Mouse (Mus musculus): ENCODE results near the gene Eps8l2. TPM values are rescaled to one million over a fixed set of nuclear protein-coding genes. Genes with fewer than 3 reads are reported as not detected.
"Not testable (repeated sequence)": the region's sequence is repeated elsewhere in the genome, so short reads cannot be mapped to it uniquely, and the experiment has no call there.

The Eps8l2 gene
- polyA plus RNA-seq, 1 experiment from 2014 or later = 0.43 TPM

- H3K36me3 ChIP-seq (ENCODE audit: poor library complexity, severe bottlenecking) = peaks cover 76% of the 10 kb centered on the region
- H3K9me3 ChIP-seq (replicated peaks) = 0 out of 2 replicates have a peak, but pooled peaks cover 2% of the 10 kb centered on the region
- no peak overlapping the region for H3K9ac ChIP-seq
- no peaks in the 10 kb centered on the region for H3K4me1 ChIP-seq
- peak; percentile 59; the same call in 1 of the 2 replicates for ATAC-seq
- no peak overlapping the region for H3K27ac ChIP-seq
- WGBS = 44% methylated on average over 5 of the region's 5 CpGs
- H3K4me2 ChIP-seq = no peak overlapping the region
- H3K27me3 ChIP-seq = no peaks in the 10 kb centered on the region
- no peak overlapping the region for H3K4me3 ChIP-seq
Measured at GRCm38 (mm10) chr7:141403305-141403704, 64.6 kb downstream of the Eps8l2 start.

GRCm38 (mm10) chr7:141405466-141405865 is 66.8 kb downstream of the Eps8l2 start:
- no peak overlapping the region for H3K27ac ChIP-seq
- H3K9me3 ChIP-seq (replicated peaks) = 0 out of 2 replicates have a peak, but pooled peaks cover 2% of the 10 kb centered on the region
- ATAC-seq = no peak
- no peak overlapping the region for H3K4me2 ChIP-seq
- H3K36me3 ChIP-seq (ENCODE audit: poor library complexity, severe bottlenecking) = peaks cover 76% of the 10 kb centered on the region
- 82% methylated on average over 4 of the region's 4 CpGs for WGBS
- H3K4me1 ChIP-seq = peaks cover 6% of the 10 kb centered on the region
- H3K27me3 ChIP-seq = no peaks in the 10 kb centered on the region
- no peak overlapping the region for H3K9ac ChIP-seq
- H3K4me3 ChIP-seq = no peak overlapping the region

GRCm38 (mm10) chr7:141407670-141408069 is 69.0 kb downstream of the Eps8l2 start:
- H3K4me2 ChIP-seq; H3K27me3 ChIP-seq; H3K4me1 ChIP-seq; H3K9me3 ChIP-seq (replicated peaks); ATAC-seq; H3K9ac ChIP-seq; H3K27ac ChIP-seq; H3K4me3 ChIP-seq: not testable (repeated sequence)
- peaks cover 57% of the 10 kb centered on the region for H3K36me3 ChIP-seq (ENCODE audit: poor library complexity, severe bottlenecking)
- WGBS = 97% methylated on average over 7 of the region's 7 CpGs

- Histone ChIP-seq H3K4me3 (no peak overlapping the region), H3K4me1 (peaks cover 16% of the 10 kb centered on the region), H3K27ac (no peak overlapping the region), H3K36me3 (ENCODE audit: poor library complexity, severe bottlenecking) (peaks cover 47% of the 10 kb centered on the region), H3K27me3 (no peaks in the 10 kb centered on the region), H3K4me2 (0 out of 2 replicates have a peak overlapping the region, but pooled peaks have one; percentile 17), H3K9me3 (replicated peaks) (0 out of 2 replicates have a peak, but pooled peaks cover 2% of the 10 kb centered on the region), H3K9ac (peak overlapping the region; percentile 41; the same call in 1 of the 2 replicates)
- 7% methylated on average over 11 of the region's 11 CpGs for WGBS
- peak; percentile 71 for ATAC-seq
Measured at GRCm38 (mm10) chr7:141408833-141409232, 70.2 kb downstream of the Eps8l2 start.

- Histone ChIP-seq H3K9me3 (replicated peaks) (0 out of 2 replicates have a peak, but pooled peaks cover 2% of the 10 kb centered on the region), H3K4me3 (no peak overlapping the region), H3K4me1 (peaks cover 22% of the 10 kb centered on the region), H3K4me2 (no peak overlapping the region), H3K36me3 (ENCODE audit: poor library complexity, severe bottlenecking) (peaks cover 42% of the 10 kb centered on the region), H3K27ac (no peak overlapping the region), H3K27me3 (no peaks in the 10 kb centered on the region), H3K9ac (no peak overlapping the region; the same call in 1 of the 2 replicates)
- ATAC-seq = no peak
- 89% methylated on average over 8 of the region's 8 CpGs for WGBS
Measured at GRCm38 (mm10) chr7:141410631-141411030, 72.0 kb downstream of the Eps8l2 start.

DNA sequence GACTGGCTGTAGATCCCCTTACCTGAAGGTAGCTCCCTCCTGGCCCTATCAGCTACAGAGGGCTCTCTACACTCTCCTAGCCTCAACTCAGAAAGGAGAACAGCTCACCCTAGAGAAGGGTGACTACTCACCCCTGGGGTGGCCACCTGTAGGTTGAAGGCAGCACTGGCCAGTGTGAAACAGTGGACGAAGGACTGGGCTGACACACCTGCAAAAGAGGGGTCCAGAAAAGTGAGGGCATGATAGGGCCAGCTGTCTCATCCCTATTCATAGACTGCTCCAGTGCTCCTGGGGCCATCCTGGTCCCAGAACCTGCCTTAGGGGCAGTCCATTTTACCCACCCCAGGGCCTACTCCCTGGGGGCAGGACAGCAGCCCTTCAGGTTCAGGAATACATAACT is 73.0 kb downstream of the Eps8l2 start:
- 100% methylated on average over 1 of the region's 1 CpGs for whole genome bisulfite sequencing
- H3K27me3 ChIP-seq = no peaks in the 10 kb centered on the region
- no peak overlapping the region for H3K4me2 ChIP-seq
- ATAC-seq = no peak
- 0 out of 2 replicates have a peak, but pooled peaks cover 2% of the 10 kb centered on the region for H3K9me3 ChIP-seq (replicated peaks)
- no peak overlapping the region for H3K9ac ChIP-seq
- no peak overlapping the region for H3K4me3 ChIP-seq
- peaks cover 35% of the 10 kb centered on the region for H3K36me3 ChIP-seq (ENCODE audit: poor library complexity, severe bottlenecking)
- peaks cover 22% of the 10 kb centered on the region for H3K4me1 ChIP-seq
- H3K27ac ChIP-seq = no peak overlapping the region

Other genes starting within 250 kb of the Eps8l2 start
- gene Sigirr, start 238.3 kb upstream of the Eps8l2 start, polyA plus RNA-seq (2015; fragmentation: Nextera tagmentation; extraction: Ambion mirVana) = 1.5 and 1.7 TPM in 2 replicates
- gene Ano9, start 221.1 kb upstream of the Eps8l2 start, polyA plus RNA-seq (2015; fragmentation: Nextera tagmentation; extraction: Ambion mirVana) = 0.13 TPM in 1 of 2 replicates, not detected in the other
- gene Ptdss2, start 216.5 kb upstream of the Eps8l2 start, polyA plus RNA-seq (2015; fragmentation: Nextera tagmentation; extraction: Ambion mirVana) = 61.1 and 69.5 TPM in 2 replicates
- 40.7 and 45.2 TPM in 2 replicates for gene Rnh1, start 166.0 kb upstream of the Eps8l2 start, polyA plus RNA-seq (2015; fragmentation: Nextera tagmentation; extraction: Ambion mirVana)
- 67.2 and 73.9 TPM in 2 replicates for gene Hras, start 144.9 kb upstream of the Eps8l2 start, polyA plus RNA-seq (2015; fragmentation: Nextera tagmentation; extraction: Ambion mirVana)
- gene Lrrc56, start 144.7 kb upstream of the Eps8l2 start, polyA plus RNA-seq (2015; fragmentation: Nextera tagmentation; extraction: Ambion mirVana) = 12.6 and 17.3 TPM in 2 replicates
- gene Lmntd2, start 124.8 kb upstream of the Eps8l2 start, polyA plus RNA-seq (2015; fragmentation: Nextera tagmentation; extraction: Ambion mirVana) = 2.1 and 2.3 TPM in 2 replicates
- gene Rassf7, start 123.0 kb upstream of the Eps8l2 start, polyA plus RNA-seq (2015; fragmentation: Nextera tagmentation; extraction: Ambion mirVana) = 29.4 and 33.8 TPM in 2 replicates
- 82.4 and 91.3 TPM in 2 replicates for gene Phrf1, start 110.1 kb upstream of the Eps8l2 start, polyA plus RNA-seq (2015; fragmentation: Nextera tagmentation; extraction: Ambion mirVana)
- 1.0 and 1.1 TPM in 2 replicates for gene Irf7, start 72.4 kb upstream of the Eps8l2 start, polyA plus RNA-seq (2015; fragmentation: Nextera tagmentation; extraction: Ambion mirVana)
- gene Cdhr5, start 62.1 kb upstream of the Eps8l2 start, polyA plus RNA-seq (2015; fragmentation: Nextera tagmentation; extraction: Ambion mirVana) = not detected in 2 replicates
- gene Sct, start 59.7 kb upstream of the Eps8l2 start, polyA plus RNA-seq (2015; fragmentation: Nextera tagmentation; extraction: Ambion mirVana) = 0.60 and 0.62 TPM in 2 replicates
- 0.55 and 0.70 TPM in 2 replicates for gene Drd4, start 46.9 kb upstream of the Eps8l2 start, polyA plus RNA-seq (2015; fragmentation: Nextera tagmentation; extraction: Ambion mirVana)
- gene Deaf1, start 11.2 kb upstream of the Eps8l2 start, polyA plus RNA-seq (2015; fragmentation: Nextera tagmentation; extraction: Ambion mirVana) = 88.1 and 105 TPM in 2 replicates
- 61.3 and 66.0 TPM in 2 replicates for gene Tmem80, start 11.1 kb upstream of the Eps8l2 start, polyA plus RNA-seq (2015; fragmentation: Nextera tagmentation; extraction: Ambion mirVana)
- gene Taldo1, start 53.3 kb downstream of the Eps8l2 start, polyA plus RNA-seq (2015; fragmentation: Nextera tagmentation; extraction: Ambion mirVana) = 386 and 415 TPM in 2 replicates
- 53.2 and 55.6 TPM in 2 replicates for gene Gatd1, start 75.3 kb downstream of the Eps8l2 start, polyA plus RNA-seq (2015; fragmentation: Nextera tagmentation; extraction: Ambion mirVana)
- gene Cend1, start 90.6 kb downstream of the Eps8l2 start, polyA plus RNA-seq (2015; fragmentation: Nextera tagmentation; extraction: Ambion mirVana) = 27.3 and 27.5 TPM in 2 replicates
- gene Slc25a22, start 99.0 kb downstream of the Eps8l2 start, polyA plus RNA-seq (2015; fragmentation: Nextera tagmentation; extraction: Ambion mirVana) = 58.2 and 65.1 TPM in 2 replicates
- gene Pidd1, start 105.1 kb downstream of the Eps8l2 start, polyA plus RNA-seq (2015; fragmentation: Nextera tagmentation; extraction: Ambion mirVana) = 10.9 and 13.4 TPM in 2 replicates
- 939 and 1,119 TPM in 2 replicates for gene Rplp2, start 108.5 kb downstream of the Eps8l2 start, polyA plus RNA-seq (2015; fragmentation: Nextera tagmentation; extraction: Ambion mirVana)
- 19.5 and 21.0 TPM in 2 replicates for gene Pnpla2, start 116.3 kb downstream of the Eps8l2 start, polyA plus RNA-seq (2015; fragmentation: Nextera tagmentation; extraction: Ambion mirVana)
- gene Cracr2b, start 122.2 kb downstream of the Eps8l2 start, polyA plus RNA-seq (2015; fragmentation: Nextera tagmentation; extraction: Ambion mirVana) = 3.2 and 6.0 TPM in 2 replicates
- 12.0 and 14.3 TPM in 2 replicates for gene Cd151, start 128.5 kb downstream of the Eps8l2 start, polyA plus RNA-seq (2015; fragmentation: Nextera tagmentation; extraction: Ambion mirVana)
- 76.5 and 89.5 TPM in 2 replicates for gene Polr2l, start 136.3 kb downstream of the Eps8l2 start, polyA plus RNA-seq (2015; fragmentation: Nextera tagmentation; extraction: Ambion mirVana)
- 18.0 and 20.0 TPM in 2 replicates for gene Tspan4, start 136.4 kb downstream of the Eps8l2 start, polyA plus RNA-seq (2015; fragmentation: Nextera tagmentation; extraction: Ambion mirVana)
- 24.3 and 31.8 TPM in 2 replicates for gene Chid1, start 201.0 kb downstream of the Eps8l2 start, polyA plus RNA-seq (2015; fragmentation: Nextera tagmentation; extraction: Ambion mirVana)
- gene Ap2a2, start 223.3 kb downstream of the Eps8l2 start, polyA plus RNA-seq (2015; fragmentation: Nextera tagmentation; extraction: Ambion mirVana) = 83.2 and 93.1 TPM in 2 replicates